14 mouse cellular contexts compared by ENCODE assay signal in the genomic region with DNA sequence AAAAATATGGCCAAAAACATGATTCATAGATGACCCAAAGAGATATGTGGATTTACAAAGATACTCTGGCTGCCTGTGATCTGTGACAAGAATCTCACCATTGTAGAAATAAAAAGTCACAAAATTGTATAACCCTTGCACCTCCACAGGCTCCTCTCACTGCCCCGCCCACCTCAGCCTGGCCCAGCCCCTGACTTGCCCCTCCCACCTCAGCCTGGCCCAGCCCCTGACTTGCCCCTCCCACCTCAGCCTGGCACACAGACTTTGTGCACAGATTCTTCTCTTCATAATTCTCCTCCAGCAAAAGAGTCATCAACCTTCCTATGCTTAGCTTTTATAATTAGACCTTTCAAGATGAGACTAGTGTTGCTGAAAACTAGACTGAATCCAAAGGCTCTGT.
A peak's percentile ranks its signal among the peaks of the same experiment; 100 is the strongest.
DNase-seq lines count a peak whose midpoint lies in the region; ATAC-seq lines count a peak whose summit lies in the region.
"Had no signal": no experiment of that assay in that cellular context is flagged by ENCODE, and none has a peak within 500 bp of the region (broad histone marks: within the 10 kb centered on the region; RNA-seq: fewer than 3 reads in every experiment).

No protein-coding gene starts in this region.

- no peak overlapping the region for H3K4me3 ChIP-seq in intestine, embryonic 16.5 days (ENCODE audit: low read length)
- no peak overlapping the region for H3K4me3 ChIP-seq in intestine, embryonic 15.5 days (replicated peaks)
- H3K4me3 ChIP-seq: embryonic facial prominence, embryonic 12.5 days; heart, embryonic 12.5 days; limb, embryonic 12.5 days; neural tube, embryonic 12.5 days had no signal

- H3K36me3 ChIP-seq in intestine, embryonic 16.5 days (ENCODE audit: control insufficient read depth, insufficient read depth, low read length), result no peaks in the 10 kb centered on the region
- no peaks in the 10 kb centered on the region for H3K36me3 ChIP-seq in intestine, embryonic 15.5 days
- H3K36me3 ChIP-seq: embryonic facial prominence, embryonic 12.5 days; heart, embryonic 12.5 days; neural tube, embryonic 12.5 days had no signal

- DNase-seq in lung, postnatal 10 days, result peak; percentile 27
- no peak for DNase-seq in lung, postnatal 14 days
- DNase-seq in 3134 (ENCODE audit: extremely low read depth, insufficient read length, low spot score), result peak; percentile 1
- DNase-seq in R1 (ENCODE audit: low read depth, low spot score), result peak; percentile 5
- DNase-seq: cerebellum, adult 11 months; heart, postnatal 36 days had no signal

- H3K4me2 ChIP-seq in intestine, embryonic 16.5 days (ENCODE audit: low read depth, low read length), result no peak overlapping the region
- no peak overlapping the region for H3K4me2 ChIP-seq in intestine, embryonic 15.5 days (replicated peaks)
- H3K4me2 ChIP-seq: embryonic facial prominence, embryonic 12.5 days; heart, embryonic 12.5 days; limb, embryonic 12.5 days; neural tube, embryonic 12.5 days had no signal

- H3K27me3 ChIP-seq in intestine, embryonic 16.5 days (replicated peaks; ENCODE audit: control insufficient read depth, insufficient read depth, low read length), result no peaks in the 10 kb centered on the region
- H3K27me3 ChIP-seq in intestine, embryonic 15.5 days (replicated peaks), result no peaks in the 10 kb centered on the region
- H3K27me3 ChIP-seq: embryonic facial prominence, embryonic 12.5 days; heart, embryonic 12.5 days; limb, embryonic 12.5 days; neural tube, embryonic 12.5 days had no signal

- no peaks in the 10 kb centered on the region for H3K9me3 ChIP-seq in intestine, embryonic 16.5 days (ENCODE audit: control insufficient read depth, low read length)
- no peaks in the 10 kb centered on the region for H3K9me3 ChIP-seq in intestine, embryonic 15.5 days
- H3K9me3 ChIP-seq: embryonic facial prominence, embryonic 12.5 days; heart, embryonic 12.5 days; limb, embryonic 12.5 days; neural tube, embryonic 12.5 days had no signal

- H3K27ac ChIP-seq in intestine, embryonic 16.5 days (ENCODE audit: low read length), result no peak overlapping the region
- H3K27ac ChIP-seq in intestine, embryonic 15.5 days, result no peak overlapping the region
- H3K27ac ChIP-seq: embryonic facial prominence, embryonic 12.5 days; macrophage; neural tube, embryonic 12.5 days had no signal

- ATAC-seq in intestine, embryonic 16.5 days, result 0 out of 2 replicates have a peak, but pooled peaks have one; percentile 53
- no peak for ATAC-seq in intestine, embryonic 15.5 days
- ATAC-seq in CD4-positive, CD25-positive, alpha-beta regulatory T cell, adult 4 months, result no peak

- H3K4me1 ChIP-seq in intestine, embryonic 16.5 days (ENCODE audit: control insufficient read depth, insufficient read depth, low read length), result no peaks in the 10 kb centered on the region
- H3K4me1 ChIP-seq in intestine, embryonic 15.5 days (replicated peaks), result no peaks in the 10 kb centered on the region
- H3K4me1 ChIP-seq: embryonic facial prominence, embryonic 12.5 days; heart, embryonic 12.5 days; neural tube, embryonic 12.5 days had no signal

- 88% methylated on average over 1 of the region's 1 CpGs for WGBS in intestine, embryonic 16.5 days
- 90% methylated on average over 1 of the region's 1 CpGs for WGBS in intestine, embryonic 15.5 days

- H3K9ac ChIP-seq in intestine, embryonic 16.5 days (ENCODE audit: low read depth, low read length), result no peak overlapping the region
- no peak overlapping the region for H3K9ac ChIP-seq in intestine, embryonic 15.5 days
- H3K9ac ChIP-seq: embryonic facial prominence, embryonic 12.5 days; heart, embryonic 12.5 days; limb, embryonic 12.5 days; neural tube, embryonic 12.5 days had no signal
